Mouse (Mus musculus) myocyte (in vitro differentiated cells): ENCODE measurements around the gene Gm960.

Experiments used
- MYOG ChIP-seq, 3 experiments: IDR thresholded peaks; one replicate each; pipeline ENCODE4 v1.6.1; 2011; ENCODE audit warnings: control low read depth in 2 of 3, low read depth in 2 of 3, mild to moderate bottlenecking in 2 of 3; ENCODE audit not compliant: insufficient read length in 2 of 3, control insufficient read depth in 1 of 3, insufficient read depth in 1 of 3
- SRF ChIP-seq: IDR thresholded peaks from one replicate; pipeline ENCODE4 v1.6.1; 2011; ENCODE audit warnings: low read depth; ENCODE audit not compliant: control insufficient read depth, insufficient read length
- USF1 ChIP-seq: IDR thresholded peaks from one replicate; pipeline ENCODE4 v1.6.1; 2011; ENCODE audit warnings: low read depth, mild to moderate bottlenecking, control low read depth, moderate library complexity

- TF ChIP-seq USF1 = no peak
- TF ChIP-seq SRF = no peak
- TF ChIP-seq MYOG (IDR thresholded peaks at IDR 0.05; ENCODE audit: control insufficient read depth in 1 of 3, insufficient read depth in 1 of 3, insufficient read length in 2 of 3, low read depth in 2 of 3) = no peak
Observed at GRCm38 (mm10) chr19:4711098-4711600, 12.7 kb upstream of the Gm960 start, which contains the start of gene Sptbn2.
